Mouse (Mus musculus) ovary, postnatal 36 days (tissue): ENCODE data around the gene Tmem63a.

Source experiments
- DNase-seq: peaks from one replicate; pipeline ENCODE4 v3.0.0; 2022; ENCODE audit warnings: low spot score, mixed read lengths

Tmem63a gene

GRCm38 (mm10) chr1:181009754-181010153 is 67.6 kb downstream of the Tmem63a start:
- peak; percentile 59 for DNase-seq

- DNase-seq, result peak; percentile 37
Observed at GRCm38 (mm10) chr1:181010171-181010932, 68.2 kb downstream of the Tmem63a start.

GRCm38 (mm10) chr1:181011601-181012000 is 69.5 kb downstream of the Tmem63a start:
- no peak for DNase-seq

GRCm38 (mm10) chr1:181012416-181012815 is 70.3 kb downstream of the Tmem63a start:
- peak; percentile 6 for DNase-seq

DNA sequence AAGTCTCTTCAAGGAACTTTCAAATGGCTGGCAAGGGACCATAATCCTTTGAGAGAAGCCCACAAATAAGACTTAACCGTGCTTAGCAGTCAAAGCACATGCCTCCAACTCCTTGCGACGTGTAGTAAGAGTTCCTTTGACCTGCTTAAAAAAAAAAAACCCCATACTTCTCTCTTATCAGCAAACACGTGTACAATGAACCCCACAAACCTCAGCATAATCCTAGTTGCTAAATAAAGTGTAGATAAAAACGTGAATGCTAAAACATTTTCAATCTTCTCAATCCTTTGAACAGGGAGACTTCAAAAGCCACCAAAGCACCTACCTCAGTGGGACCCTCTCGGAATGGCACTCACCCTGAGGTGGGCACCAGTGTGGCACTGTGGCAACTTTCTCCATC is 71.3 kb downstream of the Tmem63a start:
- DNase-seq, result peak; percentile 1

DNA sequence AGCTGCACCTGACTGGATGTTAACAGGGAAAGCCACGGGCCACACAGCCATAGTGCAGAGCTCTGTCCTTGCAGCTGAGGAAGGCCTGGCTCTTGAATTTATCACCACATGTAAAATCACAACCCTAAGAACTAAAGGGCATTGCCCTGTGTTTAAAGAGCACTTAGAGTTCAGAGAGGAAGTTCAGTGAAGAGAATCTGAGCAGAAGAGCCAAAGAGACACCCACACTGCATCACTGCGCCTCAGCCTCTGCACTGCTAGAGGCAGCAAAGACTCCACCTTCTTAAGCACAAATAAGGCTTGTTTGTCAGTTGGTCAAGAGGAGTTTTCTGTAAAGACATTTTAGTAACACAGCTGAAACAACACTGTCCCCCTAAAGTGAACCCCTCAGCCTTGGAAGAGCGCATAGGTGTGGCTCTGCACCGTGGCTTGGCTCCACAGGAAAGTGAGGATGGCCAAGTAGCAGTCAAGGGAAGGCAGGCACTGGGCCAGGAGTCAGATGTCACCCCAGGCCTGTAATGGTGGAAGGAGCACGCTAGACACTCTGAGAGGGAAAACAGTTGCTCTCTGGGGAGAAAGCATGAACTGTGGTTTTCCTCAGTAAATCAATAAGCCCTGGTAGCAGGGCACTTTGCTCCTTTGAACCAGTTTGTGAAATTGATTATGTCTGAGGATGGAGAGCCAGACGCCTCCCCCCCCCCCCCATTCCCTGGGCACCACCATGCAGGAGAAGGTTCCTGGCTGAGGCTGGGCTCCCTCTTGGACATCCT is 72.8 kb downstream of the Tmem63a start:
- DNase-seq, result peak; percentile 49

- DNase-seq, result peak; percentile 69
Observed at GRCm38 (mm10) chr1:181015558-181015957, 73.4 kb downstream of the Tmem63a start.

DNA sequence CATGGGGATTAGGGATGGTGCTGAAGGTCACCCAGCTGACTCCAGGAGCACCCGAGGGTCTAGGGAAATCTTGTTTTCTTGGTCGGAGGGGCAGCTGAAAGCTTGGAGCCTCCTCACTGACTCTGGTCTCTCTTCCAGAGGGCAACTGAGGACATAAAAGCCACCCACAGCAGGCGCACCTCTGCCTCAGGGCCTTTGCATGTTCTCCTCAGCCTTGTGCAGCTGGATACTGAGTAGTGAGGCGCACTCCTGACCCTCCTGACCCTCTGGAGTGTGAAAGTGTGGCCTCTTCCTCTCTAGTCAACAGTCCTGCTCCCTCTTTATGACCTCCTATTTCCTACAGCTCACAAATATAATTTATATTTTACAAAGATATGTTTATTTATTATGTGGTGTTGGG is 73.9 kb downstream of the Tmem63a start:
- peak; percentile 9 for DNase-seq

GRCm38 (mm10) chr1:181016532-181017131 is 74.5 kb downstream of the Tmem63a start:
- peak; percentile 57 for DNase-seq

DNA sequence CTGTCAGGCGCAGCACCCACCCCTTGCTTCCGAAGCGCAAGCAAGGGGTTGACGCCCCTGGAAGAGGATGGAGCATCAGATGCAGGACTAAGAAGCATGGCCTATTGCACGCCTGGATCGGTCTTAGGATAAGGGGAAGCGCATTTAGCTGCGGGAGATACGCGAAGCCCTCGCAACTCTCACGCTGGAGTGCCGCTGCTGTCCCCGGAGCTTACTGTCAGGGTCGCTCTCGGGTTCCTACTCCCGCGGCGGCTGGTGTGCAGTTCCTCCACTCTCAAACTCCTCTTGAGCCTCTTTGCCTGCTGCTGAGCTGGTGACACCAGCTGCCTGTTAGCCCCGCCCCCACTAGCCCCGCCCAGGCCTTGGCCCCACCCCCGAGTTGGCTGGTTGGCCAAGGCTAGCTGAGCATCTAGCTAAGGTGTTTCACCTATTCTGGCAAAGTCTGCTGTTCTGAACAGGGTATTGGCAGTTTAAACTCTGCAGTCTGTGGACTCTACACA is 75.1 kb downstream of the Tmem63a start:
- DNase-seq, result peak; percentile 82

GRCm38 (mm10) chr1:181017890-181018420 is 75.8 kb downstream of the Tmem63a start:
- no peak for DNase-seq

DNA sequence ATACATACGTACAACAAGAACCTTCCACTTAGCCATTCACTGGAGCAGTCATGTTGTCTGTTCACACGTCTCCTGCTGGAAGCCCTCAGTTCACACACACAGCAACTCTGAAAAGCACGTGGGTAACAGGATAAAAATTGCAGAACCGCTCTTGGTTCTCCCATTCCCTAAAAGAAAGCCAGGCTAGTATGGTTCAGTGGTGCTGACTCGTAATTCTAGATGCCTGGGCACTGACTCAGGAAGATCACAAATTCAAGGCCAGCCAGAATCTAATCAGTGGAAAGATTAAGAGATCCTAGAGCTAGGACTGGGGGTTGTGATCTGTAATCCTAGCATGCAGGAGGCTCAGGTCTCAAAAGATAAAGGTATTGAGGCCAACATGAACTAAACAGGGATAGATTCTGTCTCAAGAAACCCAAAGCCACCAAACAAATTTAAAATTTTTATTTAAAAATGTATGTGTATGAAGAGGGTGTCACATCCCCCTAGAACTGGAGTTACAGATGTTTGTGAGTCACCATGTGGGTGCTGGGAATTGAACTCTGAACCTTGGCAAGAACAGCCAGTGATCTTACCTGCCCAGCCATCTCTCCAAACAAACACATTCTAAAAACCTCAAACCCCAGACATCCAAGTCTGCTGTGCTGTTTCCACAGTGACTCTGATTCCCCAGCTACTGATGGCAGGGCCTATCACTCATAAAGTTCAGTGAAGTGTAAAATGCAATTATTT is 78.8 kb downstream of the Tmem63a start, which contains the start of gene Ephx1:
Ephx1 (minus strand) TSS at position 149 of the 732 bp plus-strand sequence.
- DNase-seq, result no peak

DNA sequence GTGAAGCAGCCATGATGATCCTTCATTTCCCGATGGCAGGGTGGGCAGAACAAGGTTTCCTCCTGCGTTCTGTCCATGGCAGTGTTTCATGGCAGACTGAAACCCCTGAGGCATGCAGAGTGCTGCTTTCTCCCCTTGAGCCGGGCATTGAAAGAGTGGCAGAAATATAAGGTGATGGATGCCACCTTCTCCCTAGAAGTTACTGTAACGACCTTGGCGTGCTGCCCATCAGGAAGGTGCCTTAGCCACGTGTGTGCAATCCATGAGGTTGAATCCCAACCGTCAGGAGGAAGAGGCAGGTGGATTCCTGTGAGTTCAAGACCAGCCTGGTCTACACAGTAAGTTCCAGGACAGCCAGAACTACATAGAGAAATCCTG is 79.3 kb downstream of the Tmem63a start:
- DNase-seq, result no peak

- peak; percentile 42 for DNase-seq
Observed at GRCm38 (mm10) chr1:181022265-181022664, 80.1 kb downstream of the Tmem63a start.
